Mouse (Mus musculus): ENCODE data around the gene Tmem39a. TPM values are rescaled to one million over a fixed set of nuclear protein-coding genes. Genes with fewer than 3 reads are reported as not detected.

Tmem39a gene
- polyA plus RNA-seq, 2 experiments = 27.8 to 29.3 TPM

GRCm38 (mm10) chr16:38585186-38585585 is 26.7 kb downstream of the Tmem39a start:
- no peak for ATAC-seq (ENCODE audit: insufficient read depth)
- H3K9ac ChIP-seq (replicated peaks) = no peak overlapping the region
- no peak overlapping the region for H3K27ac ChIP-seq
- TF ChIP-seq CTCF (IDR thresholded peaks at IDR 0.05; ENCODE audit: low read depth) (no peak), EP300 (IDR thresholded peaks at IDR 0.05; ENCODE audit: low read depth) (no peak)
- peaks cover 36% of the 10 kb centered on the region for H3K36me3 ChIP-seq (replicated peaks; ENCODE audit: control insufficient read depth, insufficient read depth, low read depth)
- H3K9me3 ChIP-seq (ENCODE audit: control insufficient read depth, low read length) = no peaks in the 10 kb centered on the region
- no peak for DNase-seq (ENCODE audit: low read depth in 3 of 3, low spot score in 3 of 3)
- 36% methylated on average over 5 of the region's 5 CpGs for WGBS (ENCODE audit: insufficient replicate concordance)
- H3K4me2 ChIP-seq (ENCODE audit: low read depth) = no peak overlapping the region
- no peak overlapping the region for H3K4me3 ChIP-seq (ENCODE audit: insufficient read depth in 1 of 2, low read depth in 2 of 2, low read length in 2 of 2)
- no peaks in the 10 kb centered on the region for H3K27me3 ChIP-seq (ENCODE audit: control insufficient read depth, insufficient read depth, low read length)
- peaks cover 0 to 3% of the 10 kb centered on the region in 2 experiments; a peak in 1 of 4 replicates for H3K4me1 ChIP-seq (replicated peaks; ENCODE audit: control insufficient read depth in 2 of 2, insufficient read depth in 2 of 2, low read length in 1 of 2)

GRCm38 (mm10) chr16:38587163-38587562 is 28.7 kb downstream of the Tmem39a start:
- H3K36me3 ChIP-seq (replicated peaks; ENCODE audit: control insufficient read depth, insufficient read depth, low read depth) = peaks cover 32% of the 10 kb centered on the region
- H3K27ac ChIP-seq = no peak overlapping the region
- no peak overlapping the region for H3K4me2 ChIP-seq (ENCODE audit: low read depth)
- H3K9me3 ChIP-seq (ENCODE audit: control insufficient read depth, low read length) = no peaks in the 10 kb centered on the region
- TF ChIP-seq CTCF (IDR thresholded peaks at IDR 0.05; ENCODE audit: low read depth) (no peak), EP300 (IDR thresholded peaks at IDR 0.05; ENCODE audit: low read depth) (no peak)
- no peaks in the 10 kb centered on the region for H3K27me3 ChIP-seq (ENCODE audit: control insufficient read depth, insufficient read depth, low read length)
- DNase-seq (ENCODE audit: low read depth in 3 of 3, low spot score in 3 of 3) = no peak
- 79% methylated on average over 5 of the region's 5 CpGs for WGBS (ENCODE audit: insufficient replicate concordance)
- no peak for ATAC-seq (ENCODE audit: insufficient read depth)
- peaks cover 0 to 3% of the 10 kb centered on the region in 2 experiments; a peak in 1 of 4 replicates for H3K4me1 ChIP-seq (replicated peaks; ENCODE audit: control insufficient read depth in 2 of 2, insufficient read depth in 2 of 2, low read length in 1 of 2)
- H3K4me3 ChIP-seq (ENCODE audit: insufficient read depth in 1 of 2, low read depth in 2 of 2, low read length in 2 of 2) = no peak overlapping the region
- H3K9ac ChIP-seq (replicated peaks) = no peak overlapping the region

- Histone ChIP-seq H3K27ac (no peak overlapping the region), H3K27me3 (ENCODE audit: control insufficient read depth, insufficient read depth, low read length) (no peaks in the 10 kb centered on the region), H3K4me1 (replicated peaks; ENCODE audit: control insufficient read depth in 2 of 2, insufficient read depth in 2 of 2, low read length in 1 of 2) (peaks cover 0 to 3% of the 10 kb centered on the region in 2 experiments; a peak in 1 of 4 replicates), H3K4me3 (ENCODE audit: insufficient read depth in 1 of 2, low read depth in 2 of 2, low read length in 2 of 2) (no peak overlapping the region), H3K9me3 (ENCODE audit: control insufficient read depth, low read length) (no peaks in the 10 kb centered on the region), H3K4me2 (ENCODE audit: low read depth) (no peak overlapping the region), H3K36me3 (replicated peaks; ENCODE audit: control insufficient read depth, insufficient read depth, low read depth) (peaks cover 29% of the 10 kb centered on the region), H3K9ac (replicated peaks) (no peak overlapping the region)
- no peak for TF ChIP-seq EP300 (IDR thresholded peaks at IDR 0.05; ENCODE audit: low read depth)
- no peak for TF ChIP-seq CTCF (IDR thresholded peaks at IDR 0.05; ENCODE audit: low read depth)
- DNase-seq (ENCODE audit: low read depth in 3 of 3, low spot score in 3 of 3) (no peak), ATAC-seq (ENCODE audit: insufficient read depth) (no peak)
- WGBS (ENCODE audit: insufficient replicate concordance) = 83% methylated on average over 4 of the region's 4 CpGs
Observed at GRCm38 (mm10) chr16:38587572-38587971, 29.1 kb downstream of the Tmem39a start.

- ATAC-seq (ENCODE audit: insufficient read depth) = no peak
- Histone ChIP-seq H3K4me1 (replicated peaks; ENCODE audit: control insufficient read depth in 2 of 2, insufficient read depth in 2 of 2, low read length in 1 of 2) (no peaks in the 10 kb centered on the region), H3K4me2 (ENCODE audit: low read depth) (no peak overlapping the region), H3K27ac (no peak overlapping the region), H3K4me3 (ENCODE audit: insufficient read depth in 1 of 2, low read depth in 2 of 2, low read length in 2 of 2) (no peak overlapping the region), H3K9me3 (ENCODE audit: control insufficient read depth, low read length) (no peaks in the 10 kb centered on the region), H3K27me3 (ENCODE audit: control insufficient read depth, insufficient read depth, low read length) (no peaks in the 10 kb centered on the region), H3K36me3 (replicated peaks; ENCODE audit: control insufficient read depth, insufficient read depth, low read depth) (peaks cover 8% of the 10 kb centered on the region), H3K9ac (replicated peaks) (no peak overlapping the region)
- no peak for TF ChIP-seq CTCF (IDR thresholded peaks at IDR 0.05; ENCODE audit: low read depth)
- TF ChIP-seq EP300 (IDR thresholded peaks at IDR 0.05; ENCODE audit: low read depth) = no peak
- no peak for DNase-seq (ENCODE audit: low read depth in 3 of 3, low spot score in 3 of 3)
- 65% methylated on average over 3 of the region's 3 CpGs for WGBS (ENCODE audit: insufficient replicate concordance)
Observed at GRCm38 (mm10) chr16:38591506-38591905, 33.0 kb downstream of the Tmem39a start.

GRCm38 (mm10) chr16:38592026-38592678 is 33.7 kb downstream of the Tmem39a start:
- H3K27me3 ChIP-seq (ENCODE audit: control insufficient read depth, insufficient read depth, low read length) = no peaks in the 10 kb centered on the region
- H3K9me3 ChIP-seq (ENCODE audit: control insufficient read depth, low read length) = no peaks in the 10 kb centered on the region
- peaks cover 6% of the 10 kb centered on the region for H3K36me3 ChIP-seq (replicated peaks; ENCODE audit: control insufficient read depth, insufficient read depth, low read depth)
- ATAC-seq (ENCODE audit: insufficient read depth) (no peak), DNase-seq (ENCODE audit: low read depth in 3 of 3, low spot score in 3 of 3) (no peak)
- TF ChIP-seq CTCF (IDR thresholded peaks at IDR 0.05; ENCODE audit: low read depth) (no peak), EP300 (IDR thresholded peaks at IDR 0.05; ENCODE audit: low read depth) (no peak)
- H3K4me1 ChIP-seq (replicated peaks; ENCODE audit: control insufficient read depth in 2 of 2, insufficient read depth in 2 of 2, low read length in 1 of 2) = no peaks in the 10 kb centered on the region
- H3K9ac ChIP-seq (replicated peaks) = no peak overlapping the region
- no peak overlapping the region for H3K27ac ChIP-seq
- H3K4me3 ChIP-seq (ENCODE audit: insufficient read depth in 1 of 2, low read depth in 2 of 2, low read length in 2 of 2) = no peak overlapping the region
- WGBS (ENCODE audit: insufficient replicate concordance) = 78% methylated on average over 12 of the region's 12 CpGs
- no peak overlapping the region for H3K4me2 ChIP-seq (ENCODE audit: low read depth)
